Mouse (Mus musculus) embryonic facial prominence, embryonic 11.5 days (tissue): ENCODE results near the gene Grb10. TPM values are rescaled to one million over a fixed set of nuclear protein-coding genes. Genes with fewer than 3 reads are reported as not detected.

Source experiments
- ATAC-seq: fragments of 200-750 bp; cut with Nextera tagmentation; replicated peaks from 2 replicates; pipeline ENCODE4 v1.8.0; 2017; ENCODE audit warnings: low read depth; ENCODE audit not compliant: insufficient number of reproducible peaks, low FRiP score, low TSS enrichment
- DNase-seq: peaks from one replicate; pipeline ENCODE4 v3.0.0-alpha.2; 2015; ENCODE audit warnings: low spot score
- H3K27ac ChIP-seq: fragments of 300-500 bp; sonication (generic); replicated peaks from 2 replicates; pipeline ENCODE4 v1.5.1; 2014; ENCODE audit warnings: mild to moderate bottlenecking, low read depth, low read length, control low read depth
- H3K27me3 ChIP-seq: fragments of 300-500 bp; sonication (generic); 2 replicates; pipeline ENCODE4 v1.6.1; 2014; ENCODE audit warnings: mild to moderate bottlenecking, low read length, moderate library complexity, mixed read lengths; ENCODE audit not compliant: control insufficient read depth, insufficient read depth
- H3K36me3 ChIP-seq: fragments of 300-500 bp; sonication (generic); replicated peaks from 2 replicates; pipeline ENCODE4 v1.6.1; 2014; ENCODE audit warnings: low read depth, mild to moderate bottlenecking, low read length, moderate library complexity, mixed read lengths; ENCODE audit not compliant: control insufficient read depth, insufficient read depth
- H3K4me1 ChIP-seq: fragments of 300-500 bp; sonication (generic); 2 replicates; pipeline ENCODE4 v1.6.1; 2014; ENCODE audit warnings: low read length, mixed read lengths; ENCODE audit not compliant: control insufficient read depth, insufficient read depth
- H3K4me2 ChIP-seq: fragments of 300-500 bp; sonication (generic); 2 replicates; pipeline ENCODE4 v1.6.1; 2014; ENCODE audit warnings: low read depth, mild to moderate bottlenecking, control low read depth, low read length, moderate library complexity
- H3K4me3 ChIP-seq: fragments of 300-500 bp; sonication (generic); 2 replicates; pipeline ENCODE4 v1.5.1; 2014; ENCODE audit warnings: low read depth, low read length, control low read depth
- H3K9ac ChIP-seq: fragments of 300-500 bp; sonication (generic); replicated peaks from 2 replicates; pipeline ENCODE4 v1.6.1; 2014; ENCODE audit warnings: mild to moderate bottlenecking, control low read depth, low read length
- H3K9me3 ChIP-seq: fragments of 300-500 bp; sonication (generic); replicated peaks from 2 replicates; pipeline ENCODE4 v1.6.1; 2016; ENCODE audit warnings: mild to moderate bottlenecking, low read length, inconsistent platforms, mixed read lengths; ENCODE audit not compliant: control insufficient read depth
- WGBS: fragments of 180-500 bp; shearing (Covaris S2); extraction: QIAGEN DNeasy Blood & Tissue Kit; methylation state at CpG from one replicate; pipeline ENCODE4 v1.1.7; 2014; 5-methylcytosine and 5-hydroxymethylcytosine counted together
- polyA plus RNA-seq: library from polyadenylated mRNA; unstranded; fragments of >200 nt; fragmentation: Nextera tagmentation; extraction: Ambion mirVana; gene quantifications from 2 replicates; pipeline ENCODE4 v1.2.1, GENCODE M21; 2014

Gene Grb10
- polyA plus RNA-seq, 1 experiment from 2014 or later, result 230 TPM

- Histone ChIP-seq H3K9me3 (no peaks in the 10 kb centered on the region), H3K36me3 (no peaks in the 10 kb centered on the region), H3K4me3 (no peak overlapping the region), H3K4me1 (no peaks in the 10 kb centered on the region), H3K4me2 (no peak overlapping the region), H3K27ac (no peak overlapping the region), H3K9ac (no peak overlapping the region), H3K27me3 (no peaks in the 10 kb centered on the region)
- ATAC-seq (no peak), DNase-seq (no peak)
- 80% methylated on average over 1 of the region's 1 CpGs for WGBS
Measured at GRCm38 (mm10) chr11:11997045-11997444, 41.4 kb downstream of the Grb10 start.

- H3K36me3 ChIP-seq, result no peaks in the 10 kb centered on the region
- H3K27ac ChIP-seq, result no peak overlapping the region
- H3K27me3 ChIP-seq, result no peaks in the 10 kb centered on the region
- ATAC-seq (no peak), DNase-seq (no peak)
- no peaks in the 10 kb centered on the region for H3K4me1 ChIP-seq
- no peak overlapping the region for H3K9ac ChIP-seq
- H3K9me3 ChIP-seq, result no peaks in the 10 kb centered on the region
- H3K4me2 ChIP-seq, result no peak overlapping the region
- WGBS, result 91% methylated on average over 1 of the region's 1 CpGs
- H3K4me3 ChIP-seq, result no peak overlapping the region
Measured at GRCm38 (mm10) chr11:11995371-11995770, 43.1 kb downstream of the Grb10 start.

GRCm38 (mm10) chr11:11993807-11994206 lies 44.7 kb downstream of the Grb10 start:
- no peaks in the 10 kb centered on the region for H3K36me3 ChIP-seq
- WGBS, result 89% methylated on average over 5 of the region's 5 CpGs
- no peak overlapping the region for H3K9ac ChIP-seq
- H3K27me3 ChIP-seq, result no peaks in the 10 kb centered on the region
- H3K4me3 ChIP-seq, result no peak overlapping the region
- ATAC-seq (no peak), DNase-seq (no peak)
- no peak overlapping the region for H3K27ac ChIP-seq
- no peaks in the 10 kb centered on the region for H3K4me1 ChIP-seq
- no peaks in the 10 kb centered on the region for H3K9me3 ChIP-seq
- no peak overlapping the region for H3K4me2 ChIP-seq

- H3K27ac ChIP-seq, result no peak overlapping the region
- ATAC-seq (no peak), DNase-seq (no peak)
- H3K36me3 ChIP-seq, result no peaks in the 10 kb centered on the region
- no peaks in the 10 kb centered on the region for H3K9me3 ChIP-seq
- H3K27me3 ChIP-seq, result no peaks in the 10 kb centered on the region
- H3K9ac ChIP-seq, result no peak overlapping the region
- no peak overlapping the region for H3K4me2 ChIP-seq
- 81% methylated on average over 2 of the region's 2 CpGs for WGBS
- no peak overlapping the region for H3K4me3 ChIP-seq
- H3K4me1 ChIP-seq, result no peaks in the 10 kb centered on the region
Measured at GRCm38 (mm10) chr11:11993183-11993582, 45.3 kb downstream of the Grb10 start.

- no peaks in the 10 kb centered on the region for H3K36me3 ChIP-seq
Measured at GRCm38 (mm10) chr11:11989850-11990249, 48.6 kb downstream of the Grb10 start.

GRCm38 (mm10) chr11:11987233-11987632 lies 51.2 kb downstream of the Grb10 start:
- H3K9me3 ChIP-seq, result no peaks in the 10 kb centered on the region
- 92% methylated on average over 3 of the region's 3 CpGs for whole genome bisulfite sequencing
- H3K27me3 ChIP-seq, result no peaks in the 10 kb centered on the region
- H3K27ac ChIP-seq, result no peak overlapping the region
- ATAC-seq (no peak), DNase-seq (no peak)
- H3K4me2 ChIP-seq, result no peak overlapping the region
- no peaks in the 10 kb centered on the region for H3K4me1 ChIP-seq
- no peak overlapping the region for H3K9ac ChIP-seq
- no peaks in the 10 kb centered on the region for H3K36me3 ChIP-seq
- H3K4me3 ChIP-seq, result no peak overlapping the region

More at GRCm38 (mm10) chr11:11989850-11990249, 48.6 kb downstream of the Grb10 start:
- no peaks in the 10 kb centered on the region for H3K27me3 ChIP-seq
- WGBS, result 95% methylated on average over 4 of the region's 4 CpGs
- H3K4me2 ChIP-seq, result no peak overlapping the region
- no peak overlapping the region for H3K9ac ChIP-seq
- no peak overlapping the region for H3K27ac ChIP-seq
- DNase-seq (no peak), ATAC-seq (no peak)
- H3K4me1 ChIP-seq, result no peaks in the 10 kb centered on the region
- no peak overlapping the region for H3K4me3 ChIP-seq
- H3K9me3 ChIP-seq, result no peaks in the 10 kb centered on the region

GRCm38 (mm10) chr11:11978611-11979197 lies 59.8 kb downstream of the Grb10 start:
- Histone ChIP-seq H3K36me3 (no peaks in the 10 kb centered on the region; the same call in 1 of the 2 replicates), H3K9me3 (no peaks in the 10 kb centered on the region), H3K27me3 (no peaks in the 10 kb centered on the region), H3K4me3 (no peak overlapping the region), H3K27ac (no peak overlapping the region), H3K9ac (no peak overlapping the region), H3K4me1 (no peaks in the 10 kb centered on the region), H3K4me2 (no peak overlapping the region)
- DNase-seq (no peak), ATAC-seq (no peak)
- 67% methylated on average over 5 of the region's 5 CpGs for WGBS

- Histone ChIP-seq H3K4me1 (no peaks in the 10 kb centered on the region), H3K4me3 (no peak overlapping the region), H3K36me3 (no peaks in the 10 kb centered on the region; the same call in none of the 2 replicates), H3K9ac (no peak overlapping the region), H3K4me2 (no peak overlapping the region), H3K27ac (no peak overlapping the region), H3K27me3 (no peaks in the 10 kb centered on the region), H3K9me3 (no peaks in the 10 kb centered on the region)
- DNase-seq (peak; percentile 70), ATAC-seq (no peak; the same call in 1 of the 2 replicates)
- WGBS, result 45% methylated on average over 10 of the region's 10 CpGs
Measured at GRCm38 (mm10) chr11:11974591-11975255, 63.8 kb downstream of the Grb10 start.
